Mouse (Mus musculus): ENCODE results near the gene Scgn. TPM values are rescaled to one million over a fixed set of nuclear protein-coding genes. Genes with fewer than 3 reads are reported as not detected.

Gene Scgn
- polyA plus RNA-seq (2014; fragmentation: Nextera tagmentation; extraction: Ambion mirVana) = not detected in 2 replicates

GRCm38 (mm10) chr13:23990928-23991327, at the start of gene Scgn:
TSS of gene Scgn (minus strand) at chr13:23991214.
- Histone ChIP-seq H3K27me3 (ENCODE audit: insufficient read depth, low read length) (peaks cover 17% of the 10 kb centered on the region), H3K36me3 (ENCODE audit: insufficient read depth) (no peaks in the 10 kb centered on the region), H3K4me1 (ENCODE audit: insufficient read depth) (no peaks in the 10 kb centered on the region), H3K9me3 (ENCODE audit: low read depth, low read length) (no peaks in the 10 kb centered on the region), H3K4me3 (ENCODE audit: low read depth, low read length) (no peak within 1 kb of the TSS), H3K9ac (no peak within 1 kb of the TSS), H3K27ac (ENCODE audit: low read depth) (no peak within 1 kb of the TSS), H3K4me2 (no peak within 1 kb of the TSS)
- WGBS = 1% methylated on average over 20 of the region's 20 CpGs
- no peak for TF ChIP-seq CTCF (IDR thresholded peaks at IDR 0.05; ENCODE audit: low read depth)
- ATAC-seq (ENCODE audit: insufficient read depth) = no peak
- peak; percentile 94 for DNase-seq

- no peak overlapping the region for H3K4me3 ChIP-seq (ENCODE audit: low read depth, low read length)
- H3K9ac ChIP-seq = no peak overlapping the region
- no peaks in the 10 kb centered on the region for H3K27me3 ChIP-seq (ENCODE audit: insufficient read depth, low read length)
- whole genome bisulfite sequencing = 63% methylated on average over 7 of the region's 7 CpGs
- no peak overlapping the region for H3K4me2 ChIP-seq
- no peak overlapping the region for H3K27ac ChIP-seq (ENCODE audit: low read depth)
- H3K9me3 ChIP-seq (ENCODE audit: low read depth, low read length) = no peaks in the 10 kb centered on the region
- ATAC-seq (ENCODE audit: insufficient read depth) (no peak), DNase-seq (no peak)
- TF ChIP-seq CTCF (IDR thresholded peaks at IDR 0.05; ENCODE audit: low read depth) = no peak
- H3K4me1 ChIP-seq (ENCODE audit: insufficient read depth) = no peaks in the 10 kb centered on the region
- H3K36me3 ChIP-seq (ENCODE audit: insufficient read depth) = 0 out of 2 replicates have a peak, but pooled peaks cover 8% of the 10 kb centered on the region
Measured at GRCm38 (mm10) chr13:24040221-24040620, 49.2 kb upstream of the Scgn start.

- no peak for TF ChIP-seq CTCF (IDR thresholded peaks at IDR 0.05; ENCODE audit: low read depth)
- Histone ChIP-seq H3K9ac (no peak overlapping the region), H3K36me3 (ENCODE audit: insufficient read depth) (no peaks in the 10 kb centered on the region), H3K27me3 (ENCODE audit: insufficient read depth, low read length) (no peaks in the 10 kb centered on the region), H3K4me2 (no peak overlapping the region), H3K9me3 (ENCODE audit: low read depth, low read length) (no peaks in the 10 kb centered on the region), H3K4me1 (ENCODE audit: insufficient read depth) (no peaks in the 10 kb centered on the region), H3K4me3 (ENCODE audit: low read depth, low read length) (no peak overlapping the region), H3K27ac (ENCODE audit: low read depth) (no peak overlapping the region)
- ATAC-seq (ENCODE audit: insufficient read depth) = no peak
- peak; percentile 53 for DNase-seq
- WGBS = 72% methylated on average over 3 of the region's 3 CpGs
Measured at GRCm38 (mm10) chr13:24037502-24037901, 46.5 kb upstream of the Scgn start.

- no peak overlapping the region for H3K9ac ChIP-seq
- 0 out of 2 replicates have a peak overlapping the region, but pooled peaks have one; percentile 7 for H3K4me2 ChIP-seq
- WGBS = 73% methylated on average over 18 of the region's 18 CpGs
- no peak overlapping the region for H3K27ac ChIP-seq (ENCODE audit: low read depth)
- no peaks in the 10 kb centered on the region for H3K9me3 ChIP-seq (ENCODE audit: low read depth, low read length)
- H3K36me3 ChIP-seq (ENCODE audit: insufficient read depth) = no peaks in the 10 kb centered on the region
- H3K27me3 ChIP-seq (ENCODE audit: insufficient read depth, low read length) = no peaks in the 10 kb centered on the region
- no peak for ATAC-seq (ENCODE audit: insufficient read depth)
- TF ChIP-seq CTCF (IDR thresholded peaks at IDR 0.05; ENCODE audit: low read depth) = no peak
- no peaks in the 10 kb centered on the region for H3K4me1 ChIP-seq (ENCODE audit: insufficient read depth)
- DNase-seq = no peak
- H3K4me3 ChIP-seq (ENCODE audit: low read depth, low read length) = no peak overlapping the region
Measured at GRCm38 (mm10) chr13:24036150-24036549, 45.1 kb upstream of the Scgn start.

- no peak overlapping the region for H3K4me2 ChIP-seq
- H3K4me3 ChIP-seq (ENCODE audit: low read depth, low read length) = no peak overlapping the region
- no peak overlapping the region for H3K9ac ChIP-seq
- no peaks in the 10 kb centered on the region for H3K4me1 ChIP-seq (ENCODE audit: insufficient read depth)
- no peak overlapping the region for H3K27ac ChIP-seq (ENCODE audit: low read depth)
- no peak for ATAC-seq (ENCODE audit: insufficient read depth)
- peaks cover 7% of the 10 kb centered on the region; the same call in 1 of the 2 replicates for H3K36me3 ChIP-seq (ENCODE audit: insufficient read depth)
- no peaks in the 10 kb centered on the region for H3K9me3 ChIP-seq (ENCODE audit: low read depth, low read length)
- WGBS = 67% methylated on average over 5 of the region's 5 CpGs
- TF ChIP-seq CTCF (IDR thresholded peaks at IDR 0.05; ENCODE audit: low read depth) = peak; percentile 50
- H3K27me3 ChIP-seq (ENCODE audit: insufficient read depth, low read length) = no peaks in the 10 kb centered on the region
- peak; percentile 65 for DNase-seq
Measured at GRCm38 (mm10) chr13:24027191-24028170, 36.5 kb upstream of the Scgn start.

GRCm38 (mm10) chr13:24018515-24018914, 27.5 kb upstream of the Scgn start:
- H3K4me2 ChIP-seq = no peak overlapping the region
- H3K36me3 ChIP-seq (ENCODE audit: insufficient read depth) = no peaks in the 10 kb centered on the region
- no peaks in the 10 kb centered on the region for H3K9me3 ChIP-seq (ENCODE audit: low read depth, low read length)
- 82% methylated on average over 4 of the region's 4 CpGs for WGBS
- no peak overlapping the region for H3K27ac ChIP-seq (ENCODE audit: low read depth)
- no peak overlapping the region for H3K4me3 ChIP-seq (ENCODE audit: low read depth, low read length)
- H3K9ac ChIP-seq = no peak overlapping the region
- H3K4me1 ChIP-seq (ENCODE audit: insufficient read depth) = no peaks in the 10 kb centered on the region
- DNase-seq = no peak
- no peak for TF ChIP-seq CTCF (IDR thresholded peaks at IDR 0.05; ENCODE audit: low read depth)
- ATAC-seq (ENCODE audit: insufficient read depth) = no peak
- H3K27me3 ChIP-seq (ENCODE audit: insufficient read depth, low read length) = no peaks in the 10 kb centered on the region

- TF ChIP-seq CTCF (IDR thresholded peaks at IDR 0.05; ENCODE audit: low read depth) = no peak
- DNase-seq = no peak
- H3K27me3 ChIP-seq (ENCODE audit: insufficient read depth, low read length) = no peaks in the 10 kb centered on the region
- no peak overlapping the region for H3K27ac ChIP-seq (ENCODE audit: low read depth)
- no peak overlapping the region for H3K4me3 ChIP-seq (ENCODE audit: low read depth, low read length)
- H3K9ac ChIP-seq = no peak overlapping the region
- no peak overlapping the region for H3K4me2 ChIP-seq
- no peaks in the 10 kb centered on the region for H3K9me3 ChIP-seq (ENCODE audit: low read depth, low read length)
- H3K4me1 ChIP-seq (ENCODE audit: insufficient read depth) = no peaks in the 10 kb centered on the region
- no peak for ATAC-seq (ENCODE audit: insufficient read depth)
- WGBS = 93% methylated on average over 2 of the region's 2 CpGs
- H3K36me3 ChIP-seq (ENCODE audit: insufficient read depth) = no peaks in the 10 kb centered on the region
Measured at GRCm38 (mm10) chr13:24005528-24005927, 14.5 kb upstream of the Scgn start.

Measured in lung, embryonic 14.5 days (tissue).